In genomic region chr15:99718461-99719021, GRCm38 (mm10) we compare ENCODE assay signal across 12 mouse cellular contexts. TPM values are rescaled to one million over a fixed set of nuclear protein-coding genes. Genes with fewer than 3 reads are reported as not detected.
DNase-seq lines count a peak whose midpoint lies in the region; ATAC-seq and TF ChIP-seq lines count a peak whose summit lies in the region.
"Had no signal": no experiment of that assay in that cellular context is flagged by ENCODE, and none has a peak within 500 bp of the region (broad histone marks: within the 10 kb centered on the region; RNA-seq: fewer than 3 reads in every experiment).

No protein-coding gene starts in this region.

- no peaks in the 10 kb centered on the region for H3K36me3 ChIP-seq in kidney, postnatal 0 days (ENCODE audit: insufficient read depth, low read length)
- H3K36me3 ChIP-seq in small intestine, adult 2 months (ENCODE audit: control insufficient read depth, insufficient read depth, low read length), result peaks cover 37% of the 10 kb centered on the region

- 0 out of 2 replicates have a peak overlapping the region, but pooled peaks have one; percentile 24 for H3K9ac ChIP-seq in kidney, postnatal 0 days (ENCODE audit: low read depth, low read length)
- H3K9ac ChIP-seq: hindbrain, embryonic 15.5 days; limb, embryonic 15.5 days had no signal

- DNase-seq in left cerebral cortex, adult 2 months (ENCODE audit: extremely low spot score in 1 of 2, low spot score in 2 of 2), result peak in 1 of 2 experiments; percentile 15
- DNase-seq in left cerebral cortex, postnatal 25 days (ENCODE audit: low spot score in 2 of 2), result no peak
- DNase-seq in gastrocnemius, postnatal 14 days, result peak; percentile 59
- DNase-seq in kidney, postnatal 0 days (ENCODE audit: low spot score), result no peak
- no peak for DNase-seq in ovary, postnatal 36 days (ENCODE audit: low spot score)
- DNase-seq in layer of hippocampus, adult 18-20 months (ENCODE audit: low spot score in 2 of 2), result no peak
- DNase-seq: layer of hippocampus, postnatal 36 days had no signal

- peak overlapping the region; percentile 38; the same call in 1 of the 2 replicates for H3K4me2 ChIP-seq in kidney, postnatal 0 days (ENCODE audit: low read length)
- H3K4me2 ChIP-seq: limb, embryonic 15.5 days had no signal

- TF ChIP-seq CTCF in left cerebral cortex, adult 2 months (IDR thresholded peaks at IDR 0.05), result no peak
- TF ChIP-seq CTCF in kidney, postnatal 0 days (IDR thresholded peaks at IDR 0.05; ENCODE audit: low read depth), result no peak
- TF ChIP-seq CTCF in small intestine, adult 2 months (IDR thresholded peaks at IDR 0.05; ENCODE audit: extremely low read depth, insufficient read length, insufficient replicate concordance, low read depth, low read length), result no peak

- 66% methylated on average over 9 of the region's 9 CpGs for WGBS in kidney, postnatal 0 days
- 34% methylated on average over 9 of the region's 9 CpGs for WGBS in small intestine, adult 2 months

- intact Hi-C loops in left cerebral cortex, adult 2 months (cut with DNase I), result no loop called here
- intact Hi-C loops in left cerebral cortex, postnatal 25 days (cut with DNase I), result no loop called here
- intact Hi-C loops in gastrocnemius, postnatal 14 days (cut with DNase I; ENCODE audit: low total_unique reads), result no loop called here

- H3K9me3 ChIP-seq in kidney, postnatal 0 days (replicated peaks; ENCODE audit: low read length), result no peaks in the 10 kb centered on the region
- H3K9me3 ChIP-seq: hindbrain, embryonic 15.5 days; limb, embryonic 15.5 days had no signal

- peak overlapping the region; percentile 56 for H3K4me3 ChIP-seq in left cerebral cortex, adult 2 months
- H3K4me3 ChIP-seq in kidney, postnatal 0 days (replicated peaks; ENCODE audit: low read depth, low read length), result no peak overlapping the region
- peak overlapping the region; percentile 92 for H3K4me3 ChIP-seq in small intestine, adult 2 months (ENCODE audit: low read depth, low read length)
- H3K4me3 ChIP-seq: hindbrain, embryonic 15.5 days; limb, embryonic 15.5 days had no signal

- peaks cover 33% of the 10 kb centered on the region for H3K4me1 ChIP-seq in kidney, postnatal 0 days (replicated peaks; ENCODE audit: insufficient read depth, low read length)
- H3K4me1 ChIP-seq in small intestine, adult 2 months (ENCODE audit: control insufficient read depth, insufficient read depth, insufficient read length, low read length), result peaks cover 35% of the 10 kb centered on the region

- H3K27me3 ChIP-seq in kidney, postnatal 0 days (ENCODE audit: insufficient read depth, low read length), result no peaks in the 10 kb centered on the region
- H3K27me3 ChIP-seq in small intestine, adult 2 months (ENCODE audit: control insufficient read depth, insufficient read depth, low read length), result no peaks in the 10 kb centered on the region
- H3K27me3 ChIP-seq: hindbrain, embryonic 15.5 days; limb, embryonic 15.5 days had no signal

- no peak for TF ChIP-seq POLR2A in small intestine, adult 2 months (IDR thresholded peaks at IDR 0.05; ENCODE audit: low read depth, low read length)

- ATAC-seq in kidney, postnatal 0 days (replicated peaks; ENCODE audit: low FRiP score, low read depth), result no peak

- peak overlapping the region; percentile 92 for H3K27ac ChIP-seq in left cerebral cortex, adult 2 months
- H3K27ac ChIP-seq in kidney, postnatal 0 days, result peak overlapping the region; percentile 86
- peak overlapping the region; percentile 90 for H3K27ac ChIP-seq in small intestine, adult 2 months (ENCODE audit: insufficient read depth, low read depth, low read length)
- H3K27ac ChIP-seq: limb, embryonic 15.5 days had no signal

RNA-seq across cellular contexts. Expression of gene Gpd1, which starts 1.2 kb away (rescaled TPM):
- total RNA-seq in left cerebral cortex, adult 2 months (2021), result 100 to 1,000 TPM in 1 of 2 experiments, 10 to 100 TPM in 1; 90.7 to 100 TPM
- 10 to 100 TPM; 86.4 to 88.3 TPM for total RNA-seq in left cerebral cortex, postnatal 25 days (2021)
- total RNA-seq in gastrocnemius, postnatal 14 days (2021), result 100 to 1,000 TPM; 487 to 557 TPM
- polyA plus RNA-seq in kidney, postnatal 0 days (2015; fragmentation: Nextera tagmentation; extraction: Ambion mirVana), result 46.1 and 54.1 TPM in 2 replicates
- polyA plus RNA-seq in small intestine, adult 2 months (2012; rRNA removed), result 246 and 260 TPM in 2 replicates
- total RNA-seq in layer of hippocampus, adult 18-20 months (2021), result 100 to 1,000 TPM; 130 to 153 TPM

RNA-seq across cellular contexts. Expression of gene Cox14, which starts 6.9 kb away (rescaled TPM):
- 100 to 1,000 TPM; 113 to 123 TPM for total RNA-seq in left cerebral cortex, adult 2 months (2021)
- total RNA-seq in left cerebral cortex, postnatal 25 days (2021), result 100 to 1,000 TPM; 126 to 128 TPM
- total RNA-seq in gastrocnemius, postnatal 14 days (2021), result 100 to 1,000 TPM; 182 TPM
- 279 and 297 TPM in 2 replicates for polyA plus RNA-seq in kidney, postnatal 0 days (2015; fragmentation: Nextera tagmentation; extraction: Ambion mirVana)
- polyA plus RNA-seq in small intestine, adult 2 months (2012; rRNA removed), result 301 and 397 TPM in 2 replicates
- 100 to 1,000 TPM; 123 to 127 TPM for total RNA-seq in layer of hippocampus, adult 18-20 months (2021)

RNA-seq across cellular contexts. Expression of gene Gm17349, which starts 13.3 kb away (rescaled TPM):
- total RNA-seq in left cerebral cortex, adult 2 months (2021), result 10 to 100 TPM in 1 of 2 experiments, 1 to 10 TPM in 1; 5.3 to 11.7 TPM
- total RNA-seq in left cerebral cortex, postnatal 25 days (2021), result 1 to 10 TPM; 7.1 to 7.6 TPM
- total RNA-seq in gastrocnemius, postnatal 14 days (2021), result 1 to 10 TPM; 1.7 to 1.9 TPM
- not detected in 2 replicates for polyA plus RNA-seq in kidney, postnatal 0 days (2015; fragmentation: Nextera tagmentation; extraction: Ambion mirVana)
- 3.0 TPM in 1 of 2 replicates, not detected in the other for polyA plus RNA-seq in small intestine, adult 2 months (2012; rRNA removed)
- total RNA-seq in layer of hippocampus, adult 18-20 months (2021), result 1 to 10 TPM; 5.0 to 8.7 TPM
- polyA plus RNA-seq: hindbrain, embryonic 15.5 days; limb, embryonic 15.5 days; neural tube, embryonic 11.5 days; testis, adult 2 months had no signal

RNA-seq across cellular contexts. Expression of gene Smarcd1, which starts 16.6 kb away (rescaled TPM):
- total RNA-seq in left cerebral cortex, adult 2 months (2021), result 100 to 1,000 TPM; 157 to 163 TPM
- 100 to 1,000 TPM; 159 to 164 TPM for total RNA-seq in left cerebral cortex, postnatal 25 days (2021)
- 10 to 100 TPM in 1 of 2 experiments, 1 to 10 TPM in 1; 9.4 to 11.5 TPM for total RNA-seq in gastrocnemius, postnatal 14 days (2021)
- 44.2 and 46.5 TPM in 2 replicates for polyA plus RNA-seq in kidney, postnatal 0 days (2015; fragmentation: Nextera tagmentation; extraction: Ambion mirVana)
- polyA plus RNA-seq in small intestine, adult 2 months (2012; rRNA removed), result 9.5 and 23.8 TPM in 2 replicates
- 100 to 1,000 TPM; 108 to 109 TPM for total RNA-seq in layer of hippocampus, adult 18-20 months (2021)

RNA-seq across cellular contexts. Expression of gene Asic1, which starts 48.4 kb away (rescaled TPM):
- 10 to 100 TPM; 66.7 to 81.0 TPM for total RNA-seq in left cerebral cortex, adult 2 months (2021)
- 10 to 100 TPM; 73.8 to 78.5 TPM for total RNA-seq in left cerebral cortex, postnatal 25 days (2021)
- 1 to 10 TPM in 1 of 2 experiments, under 1 TPM in 1; 0.69 to 1.0 TPM for total RNA-seq in gastrocnemius, postnatal 14 days (2021)
- 1.1 and 1.5 TPM in 2 replicates for polyA plus RNA-seq in kidney, postnatal 0 days (2015; fragmentation: Nextera tagmentation; extraction: Ambion mirVana)
- 0.30 and 0.70 TPM in 2 replicates for polyA plus RNA-seq in small intestine, adult 2 months (2012; rRNA removed)
- 10 to 100 TPM; 29.6 to 36.9 TPM for total RNA-seq in layer of hippocampus, adult 18-20 months (2021)
